Comparison of ENCODE assay signal across 16 mouse cellular contexts in the genomic region with DNA sequence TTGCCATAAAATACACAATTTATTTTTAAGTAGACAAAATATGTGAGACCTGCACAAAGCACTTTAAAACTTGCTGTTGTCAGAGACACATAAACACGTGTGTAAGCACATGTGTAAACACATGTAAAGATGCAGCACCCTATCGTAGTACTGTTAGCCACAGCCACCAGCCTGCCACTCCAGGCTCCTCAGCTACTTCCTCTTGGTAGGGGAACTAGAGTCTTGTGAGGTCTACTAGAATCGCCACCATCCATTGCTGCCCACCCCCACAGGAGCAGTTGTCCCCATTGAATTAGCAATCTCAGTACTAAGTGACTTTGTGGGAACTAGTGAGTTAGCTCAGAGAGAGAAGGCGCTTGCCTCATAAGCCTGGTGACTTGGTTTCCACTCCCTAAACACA. TPM values are rescaled to one million over a fixed set of nuclear protein-coding genes. Genes with fewer than 3 reads are reported as not detected.
"Had no signal": no experiment of that assay in that cellular context is flagged by ENCODE, and none has a peak within 500 bp of the region (broad histone marks: within the 10 kb centered on the region; RNA-seq: fewer than 3 reads in every experiment).

No protein-coding gene starts in this region.

- H3K9ac ChIP-seq: limb, embryonic 13.5 days; liver, embryonic 12.5 days; lung, embryonic 14.5 days; neural tube, embryonic 15.5 days had no signal

- DNase-seq: kidney, adult 18-20 months; kidney, postnatal 4 days; lung, embryonic 14.5 days; lung, postnatal 10 days; lung, postnatal 4 days; midbrain, embryonic 14.5 days; retina, postnatal 1 day; right cerebral cortex, postnatal 4 days; spleen, adult 18-20 months; thymus, postnatal 36 days had no signal

- H3K27me3 ChIP-seq: limb, embryonic 13.5 days; liver, embryonic 12.5 days; neural tube, embryonic 15.5 days had no signal

- H3K4me3 ChIP-seq: layer of hippocampus, adult 2 months; limb, embryonic 13.5 days; liver, embryonic 12.5 days; myocyte; neural tube, embryonic 15.5 days had no signal

- H3K27ac ChIP-seq: layer of hippocampus, adult 2 months; liver, embryonic 12.5 days; neural tube, embryonic 15.5 days had no signal

- H3K9me3 ChIP-seq: limb, embryonic 13.5 days; liver, embryonic 12.5 days; neural tube, embryonic 15.5 days had no signal

- H3K4me2 ChIP-seq: limb, embryonic 13.5 days; liver, embryonic 12.5 days; lung, embryonic 14.5 days; neural tube, embryonic 15.5 days had no signal

- H3K4me1 ChIP-seq: neural tube, embryonic 15.5 days had no signal

- ATAC-seq: liver, embryonic 12.5 days had no signal

RNA-seq across cellular contexts. Expression of a gene that starts 34.5 kb away (rescaled TPM):
- total RNA-seq: megakaryocyte-erythroid progenitor cell, adult 5-6 weeks had no signal
- polyA plus RNA-seq: myocyte had no signal
